Mouse (Mus musculus): ENCODE results near the gene Lyst. TPM values are rescaled to one million over a fixed set of nuclear protein-coding genes. Genes with fewer than 3 reads are reported as not detected.

Lyst gene
- polyA plus RNA-seq, 1 experiment from 2014 or later = 1.9 TPM

- no peak for DNase-seq (ENCODE audit: low spot score)
- Histone ChIP-seq H3K4me3 (no peak overlapping the region), H3K27ac (no peak overlapping the region), H3K27me3 (ENCODE audit: insufficient read depth, poor library complexity, severe bottlenecking) (no peaks in the 10 kb centered on the region), H3K9me3 (no peaks in the 10 kb centered on the region), H3K36me3 (no peaks in the 10 kb centered on the region), H3K4me1 (no peaks in the 10 kb centered on the region; the same call in 1 of the 2 replicates)
- WGBS = 73% methylated on average over 4 of the region's 4 CpGs
These were observed 8.2 kb upstream of the Lyst start for GRCm38 (mm10) chr13:13581988-13582387.

DNA sequence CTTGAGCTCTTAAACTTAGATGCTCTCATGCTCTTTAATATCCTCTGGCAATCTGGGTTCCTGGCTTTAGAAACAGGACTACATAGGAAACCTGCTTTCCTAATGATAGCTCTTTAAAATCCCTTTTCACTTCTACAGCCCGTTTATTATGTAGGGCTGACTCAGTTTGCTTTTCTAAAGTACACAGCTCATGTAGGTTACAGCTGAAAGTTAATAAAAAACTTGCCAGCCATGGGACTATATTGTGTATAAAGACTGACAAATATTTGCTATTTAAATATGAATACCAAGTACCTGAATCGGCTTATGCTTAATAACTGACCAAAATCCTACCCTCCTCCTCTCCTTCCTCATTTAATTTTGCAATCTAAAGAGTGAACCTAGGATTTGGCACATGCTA is 6.7 kb upstream of the Lyst start:
- 64% methylated on average over 2 of the region's 2 CpGs for WGBS
- Histone ChIP-seq H3K9me3 (no peaks in the 10 kb centered on the region), H3K4me3 (no peak overlapping the region), H3K27me3 (ENCODE audit: insufficient read depth, poor library complexity, severe bottlenecking) (no peaks in the 10 kb centered on the region), H3K27ac (no peak overlapping the region), H3K4me1 (no peaks in the 10 kb centered on the region), H3K36me3 (no peaks in the 10 kb centered on the region)
- no peak for DNase-seq (ENCODE audit: low spot score)

GRCm38 (mm10) chr13:13587653-13588184 is 2.5 kb upstream of the Lyst start:
- Histone ChIP-seq H3K9me3 (no peaks in the 10 kb centered on the region), H3K27ac (no peak overlapping the region), H3K36me3 (no peaks in the 10 kb centered on the region), H3K4me1 (peaks cover 11% of the 10 kb centered on the region), H3K27me3 (ENCODE audit: insufficient read depth, poor library complexity, severe bottlenecking) (no peaks in the 10 kb centered on the region), H3K4me3 (no peak overlapping the region)
- WGBS = 78% methylated on average over 1 of the region's 1 CpGs
- no peak for DNase-seq (ENCODE audit: low spot score)

- Histone ChIP-seq H3K36me3 (no peaks in the 10 kb centered on the region), H3K4me3 (no peak overlapping the region), H3K9me3 (no peaks in the 10 kb centered on the region), H3K27me3 (ENCODE audit: insufficient read depth, poor library complexity, severe bottlenecking) (no peaks in the 10 kb centered on the region), H3K4me1 (peaks cover 11% of the 10 kb centered on the region), H3K27ac (no peak overlapping the region)
- 78% methylated on average over 1 of the region's 1 CpGs for WGBS
- DNase-seq (ENCODE audit: low spot score) = no peak
These were observed 1.7 kb upstream of the Lyst start for GRCm38 (mm10) chr13:13588518-13588917.

GRCm38 (mm10) chr13:13589032-13589431 is 1.2 kb upstream of the Lyst start:
- no peaks in the 10 kb centered on the region for H3K9me3 ChIP-seq
- no peaks in the 10 kb centered on the region for H3K27me3 ChIP-seq (ENCODE audit: insufficient read depth, poor library complexity, severe bottlenecking)
- no peak overlapping the region for H3K4me3 ChIP-seq
- DNase-seq (ENCODE audit: low spot score) = no peak
- WGBS = 82% methylated on average over 2 of the region's 2 CpGs
- no peaks in the 10 kb centered on the region for H3K36me3 ChIP-seq
- H3K4me1 ChIP-seq = peaks cover 11% of the 10 kb centered on the region
- H3K27ac ChIP-seq = no peak overlapping the region

GRCm38 (mm10) chr13:13591892-13592291 is 1.7 kb downstream of the Lyst start:
- peaks cover 11% of the 10 kb centered on the region for H3K4me1 ChIP-seq
- no peak for DNase-seq (ENCODE audit: low spot score)
- no peaks in the 10 kb centered on the region for H3K9me3 ChIP-seq
- no peak overlapping the region for H3K4me3 ChIP-seq
- H3K27me3 ChIP-seq (ENCODE audit: insufficient read depth, poor library complexity, severe bottlenecking) = no peaks in the 10 kb centered on the region
- WGBS = 57% methylated on average over 4 of the region's 4 CpGs
- H3K36me3 ChIP-seq = no peaks in the 10 kb centered on the region
- no peak overlapping the region for H3K27ac ChIP-seq

DNA sequence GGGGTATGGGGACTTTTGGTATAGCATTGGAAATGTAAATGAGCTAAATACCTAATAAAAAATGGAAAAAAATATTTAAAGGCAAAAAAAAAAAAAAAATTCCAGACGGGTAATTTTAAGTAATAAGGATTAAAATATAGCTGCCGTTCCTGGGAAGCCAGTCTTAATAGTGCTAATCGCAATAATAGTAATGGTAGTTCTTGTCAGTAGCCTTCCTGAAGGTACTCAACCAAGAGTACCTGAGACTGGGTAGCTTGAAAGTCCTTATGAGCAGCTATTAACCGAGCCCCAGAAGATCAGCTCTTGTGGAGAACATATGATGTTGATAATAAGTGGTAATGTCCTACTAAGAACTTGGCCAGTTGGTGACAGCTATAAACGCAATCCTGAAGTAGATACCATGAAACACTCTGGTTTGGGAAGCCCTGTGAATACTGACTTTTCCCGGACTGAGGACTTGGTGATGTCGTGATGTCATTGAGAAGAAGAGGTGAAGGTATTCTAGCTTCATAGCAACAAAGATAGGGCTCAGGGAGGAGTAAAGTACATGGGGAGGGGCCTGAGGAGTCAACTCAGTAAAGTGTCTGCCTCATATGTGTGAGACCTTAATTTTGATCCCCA is 6.3 kb downstream of the Lyst start:
- DNase-seq (ENCODE audit: low spot score) = no peak
- no peaks in the 10 kb centered on the region for H3K27me3 ChIP-seq (ENCODE audit: insufficient read depth, poor library complexity, severe bottlenecking)
- no peak overlapping the region for H3K4me3 ChIP-seq
- no peak overlapping the region for H3K27ac ChIP-seq
- no peaks in the 10 kb centered on the region for H3K9me3 ChIP-seq
- H3K4me1 ChIP-seq = 0 out of 2 replicates have a peak, but pooled peaks cover 3% of the 10 kb centered on the region
- WGBS = 88% methylated on average over 7 of the region's 7 CpGs
- no peaks in the 10 kb centered on the region for H3K36me3 ChIP-seq

DNA sequence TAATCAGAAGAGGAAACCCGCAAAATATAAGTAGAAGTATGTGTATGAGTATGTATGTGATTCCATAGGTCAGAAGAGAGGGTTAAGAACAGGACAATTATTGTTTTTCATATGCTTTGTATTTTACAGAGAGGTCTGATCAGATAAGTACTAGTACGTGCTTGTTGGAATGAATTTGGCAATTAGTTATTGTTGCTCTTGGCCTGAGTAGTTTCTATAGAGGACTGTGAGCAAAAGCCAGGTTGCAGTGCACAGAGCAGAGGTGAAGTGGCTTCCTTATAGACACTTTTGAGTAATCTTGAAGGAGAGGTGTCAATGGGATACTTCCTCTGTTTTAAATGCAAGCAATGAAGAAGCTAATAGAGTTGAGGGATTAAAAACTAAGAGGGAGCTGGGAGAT is 7.7 kb downstream of the Lyst start:
- 85% methylated on average over 2 of the region's 2 CpGs for WGBS
- H3K4me3 ChIP-seq = no peak overlapping the region
- H3K27ac ChIP-seq = no peak overlapping the region
- no peaks in the 10 kb centered on the region for H3K27me3 ChIP-seq (ENCODE audit: insufficient read depth, poor library complexity, severe bottlenecking)
- H3K4me1 ChIP-seq = no peaks in the 10 kb centered on the region
- DNase-seq (ENCODE audit: low spot score) = no peak
- no peaks in the 10 kb centered on the region for H3K9me3 ChIP-seq
- H3K36me3 ChIP-seq = no peaks in the 10 kb centered on the region

GRCm38 (mm10) chr13:13601407-13601806 is 11.2 kb downstream of the Lyst start:
- Histone ChIP-seq H3K9me3 (no peaks in the 10 kb centered on the region), H3K27me3 (ENCODE audit: insufficient read depth, poor library complexity, severe bottlenecking) (no peaks in the 10 kb centered on the region), H3K4me1 (no peaks in the 10 kb centered on the region), H3K27ac (no peak overlapping the region), H3K4me3 (no peak overlapping the region), H3K36me3 (no peaks in the 10 kb centered on the region)
- 87% methylated on average over 2 of the region's 2 CpGs for WGBS
- no peak for DNase-seq (ENCODE audit: low spot score)

GRCm38 (mm10) chr13:13606149-13606548 is 16.0 kb downstream of the Lyst start:
- DNase-seq (ENCODE audit: low spot score) = no peak
- no peaks in the 10 kb centered on the region for H3K9me3 ChIP-seq
- no peaks in the 10 kb centered on the region for H3K4me1 ChIP-seq
- no peaks in the 10 kb centered on the region for H3K36me3 ChIP-seq
- H3K4me3 ChIP-seq = no peak overlapping the region
- H3K27ac ChIP-seq = no peak overlapping the region
- no peaks in the 10 kb centered on the region for H3K27me3 ChIP-seq (ENCODE audit: insufficient read depth, poor library complexity, severe bottlenecking)

DNA sequence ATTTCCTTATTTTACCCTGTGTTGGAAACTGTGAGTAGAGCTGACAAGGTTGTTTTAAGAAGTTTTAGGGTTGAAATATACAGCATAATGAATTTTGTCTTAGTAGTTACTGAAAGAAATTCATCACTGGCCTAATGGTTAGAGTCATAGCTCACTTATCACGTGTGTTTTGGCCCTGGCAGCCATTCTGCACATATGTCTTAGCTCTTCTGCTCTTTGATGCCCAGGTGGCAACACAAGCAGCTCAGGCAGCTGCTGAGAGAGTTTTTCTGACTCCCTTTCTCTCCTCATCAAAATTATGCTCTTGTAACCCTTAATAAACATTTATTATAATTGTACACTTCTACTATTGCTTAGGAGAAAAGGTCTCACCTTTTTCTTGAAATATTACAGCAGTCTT is 18.1 kb downstream of the Lyst start:
- no peaks in the 10 kb centered on the region for H3K27me3 ChIP-seq (ENCODE audit: insufficient read depth, poor library complexity, severe bottlenecking)
- no peak overlapping the region for H3K27ac ChIP-seq
- no peaks in the 10 kb centered on the region for H3K9me3 ChIP-seq
- WGBS = 57% methylated on average over 1 of the region's 1 CpGs
- no peak for DNase-seq (ENCODE audit: low spot score)
- H3K36me3 ChIP-seq = no peaks in the 10 kb centered on the region
- no peaks in the 10 kb centered on the region for H3K4me1 ChIP-seq
- H3K4me3 ChIP-seq = no peak overlapping the region

- Histone ChIP-seq H3K4me1 (no peaks in the 10 kb centered on the region), H3K27ac (no peak overlapping the region), H3K4me3 (no peak overlapping the region), H3K9me3 (no peaks in the 10 kb centered on the region), H3K27me3 (ENCODE audit: insufficient read depth, poor library complexity, severe bottlenecking) (no peaks in the 10 kb centered on the region), H3K36me3 (no peaks in the 10 kb centered on the region)
- WGBS = 70% methylated on average over 2 of the region's 2 CpGs
- DNase-seq (ENCODE audit: low spot score) = no peak
These were observed 19.5 kb downstream of the Lyst start for GRCm38 (mm10) chr13:13609655-13610054.

DNA sequence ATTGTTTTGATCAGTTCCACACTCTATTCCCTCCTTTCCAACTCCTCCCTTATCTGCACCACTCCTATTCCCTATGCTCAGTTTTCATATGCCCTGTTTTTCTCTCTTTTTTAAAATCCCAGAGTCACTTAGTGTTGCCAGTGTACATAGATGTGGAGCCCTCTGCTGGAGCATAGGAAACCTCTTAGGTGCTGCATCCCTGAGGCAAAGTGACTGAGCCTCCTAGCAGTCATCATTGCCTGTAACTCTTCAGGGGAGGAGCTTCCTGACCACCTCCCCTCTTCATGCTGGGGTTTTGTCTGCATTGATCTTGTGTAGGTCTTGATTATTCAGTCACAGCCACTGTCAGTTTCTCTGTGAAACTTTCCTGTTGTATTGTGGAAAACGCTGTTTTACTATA is 22.7 kb downstream of the Lyst start:
- DNase-seq (ENCODE audit: low spot score) = no peak
- H3K27ac ChIP-seq = no peak overlapping the region
- H3K27me3 ChIP-seq (ENCODE audit: insufficient read depth, poor library complexity, severe bottlenecking) = no peaks in the 10 kb centered on the region
- WGBS = 90% methylated on average over 1 of the region's 1 CpGs
- H3K9me3 ChIP-seq = no peaks in the 10 kb centered on the region
- peaks cover 9% of the 10 kb centered on the region; the same call in 1 of the 2 replicates for H3K36me3 ChIP-seq
- H3K4me3 ChIP-seq = no peak overlapping the region
- H3K4me1 ChIP-seq = no peaks in the 10 kb centered on the region

GRCm38 (mm10) chr13:13614235-13614634 is 24.0 kb downstream of the Lyst start:
- no peaks in the 10 kb centered on the region for H3K4me1 ChIP-seq
- H3K36me3 ChIP-seq = peaks cover 12% of the 10 kb centered on the region; the same call in 1 of the 2 replicates
- DNase-seq (ENCODE audit: low spot score) = no peak
- no peak overlapping the region for H3K27ac ChIP-seq
- no peaks in the 10 kb centered on the region for H3K9me3 ChIP-seq
- no peaks in the 10 kb centered on the region for H3K27me3 ChIP-seq (ENCODE audit: insufficient read depth, poor library complexity, severe bottlenecking)
- H3K4me3 ChIP-seq = no peak overlapping the region
- 90% methylated on average over 4 of the region's 4 CpGs for WGBS
